Mouse (Mus musculus) right cerebral cortex, postnatal 10 days (tissue): ENCODE results near the gene Rab3il1.
A peak's percentile ranks its signal among the peaks of the same experiment; 100 is the strongest.

Experiments used
- DNase-seq, 2 experiments: peaks; one replicate each; pipeline ENCODE4 v3.0.0; 2021; ENCODE audit warnings: low spot score in 2 of 2

Rab3il1 gene

GRCm38 (mm10) chr19:10059911-10060567, 58.6 kb downstream of the Rab3il1 start:
- DNase-seq, result peak; percentile 67 to 74

- no peak for DNase-seq
Observed at GRCm38 (mm10) chr19:10060783-10061590, 59.5 kb downstream of the Rab3il1 start.

- no peak for DNase-seq
Observed at GRCm38 (mm10) chr19:10061624-10062023, 60.2 kb downstream of the Rab3il1 start.

- DNase-seq, result peak in 1 of 2 experiments; percentile 18
Observed at GRCm38 (mm10) chr19:10062292-10062691, 60.8 kb downstream of the Rab3il1 start.

- DNase-seq, result peak in 1 of 2 experiments; percentile 19
Observed at GRCm38 (mm10) chr19:10062862-10063261, 61.4 kb downstream of the Rab3il1 start.

- DNase-seq, result peak in 1 of 2 experiments; percentile 46
Observed at GRCm38 (mm10) chr19:10064173-10065012, 62.9 kb downstream of the Rab3il1 start.

GRCm38 (mm10) chr19:10065465-10066188, 64.2 kb downstream of the Rab3il1 start:
- DNase-seq, result no peak

- DNase-seq, result peak in 1 of 2 experiments; percentile 17
Observed at GRCm38 (mm10) chr19:10066189-10066500, 64.7 kb downstream of the Rab3il1 start.

- no peak for DNase-seq
Observed at GRCm38 (mm10) chr19:10066502-10066901, 65.0 kb downstream of the Rab3il1 start.

GRCm38 (mm10) chr19:10067701-10068100, 66.2 kb downstream of the Rab3il1 start:
- peak; percentile 72 to 73 for DNase-seq

GRCm38 (mm10) chr19:10070186-10070980, 68.9 kb downstream of the Rab3il1 start:
- peak in 1 of 2 experiments; percentile 21 for DNase-seq

- peak; percentile 74 to 82 for DNase-seq
Observed at GRCm38 (mm10) chr19:10071166-10071565, 69.7 kb downstream of the Rab3il1 start.

- DNase-seq, result peak in 1 of 2 experiments; percentile 20
Observed at GRCm38 (mm10) chr19:10071892-10072291, 70.4 kb downstream of the Rab3il1 start.

- DNase-seq, result peak in 1 of 2 experiments; percentile 16
Observed at GRCm38 (mm10) chr19:10073145-10073544, 71.7 kb downstream of the Rab3il1 start.

GRCm38 (mm10) chr19:10078392-10078791, 76.9 kb downstream of the Rab3il1 start:
- no peak for DNase-seq

- no peak for DNase-seq
Observed at GRCm38 (mm10) chr19:10080384-10080783, 78.9 kb downstream of the Rab3il1 start.

GRCm38 (mm10) chr19:10082105-10082504, 80.6 kb downstream of the Rab3il1 start:
- DNase-seq, result no peak

GRCm38 (mm10) chr19:10085454-10085853, 84.0 kb downstream of the Rab3il1 start:
- no peak for DNase-seq

GRCm38 (mm10) chr19:10086976-10087375, 85.5 kb downstream of the Rab3il1 start:
- DNase-seq, result no peak
